In the genomic region with DNA sequence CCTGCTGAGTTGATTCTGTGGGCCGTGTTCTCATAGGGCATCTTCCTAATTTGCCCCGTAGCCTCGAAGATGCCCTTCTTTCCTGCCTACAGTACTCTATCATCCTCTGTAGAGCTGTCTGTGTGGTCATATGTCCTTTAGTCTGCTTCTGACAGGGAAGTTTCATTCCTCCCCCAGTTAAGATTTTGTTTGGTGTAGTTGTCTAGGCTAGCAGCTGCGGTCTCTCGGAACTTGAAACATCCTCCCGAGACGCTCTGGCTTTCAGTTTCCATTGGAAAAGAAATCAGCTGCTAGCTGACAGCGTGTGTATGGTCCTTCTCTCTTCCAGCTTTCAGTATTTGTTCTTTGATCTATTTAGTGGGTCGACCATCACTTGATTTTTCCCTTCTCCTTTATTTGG, we compare ENCODE assay signal across 31 mouse cellular contexts. TPM values are rescaled to one million over a fixed set of nuclear protein-coding genes. Genes with fewer than 3 reads are reported as not detected.
"Had no signal": no experiment of that assay in that cellular context is flagged by ENCODE, and none has a peak within 500 bp of the region (broad histone marks: within the 10 kb centered on the region; RNA-seq: fewer than 3 reads in every experiment).

No protein-coding gene starts in this region.

- H3K36me3 ChIP-seq: heart, embryonic 15.5 days had no signal

- DNase-seq: gastrocnemius, postnatal 14 days; gastrocnemius, postnatal 36 days; heart, adult 11 months; heart, adult 2 months; heart, postnatal 14 days; heart, postnatal 36 days; kidney, adult 18-20 months; kidney, adult 8-10 months; kidney, postnatal 10 days; kidney, postnatal 25 days; kidney, postnatal 4 days; left cerebral cortex, postnatal 4 days had no signal

- H3K27me3 ChIP-seq: heart, embryonic 15.5 days; hindbrain, embryonic 13.5 days; hindbrain, embryonic 15.5 days; intestine, embryonic 15.5 days; limb, embryonic 13.5 days; limb, embryonic 15.5 days had no signal

- ATAC-seq: hindbrain, postnatal 0 days; inflammation-experienced regulatory T-cells, adult 6 months; intestine, embryonic 15.5 days; intestine, postnatal 0 days had no signal

- H3K27ac ChIP-seq: heart, adult 2 months; heart, embryonic 13.5 days; heart, embryonic 15.5 days; hindbrain, embryonic 13.5 days; hindbrain, embryonic 15.5 days; hindbrain, postnatal 0 days; intestine, embryonic 15.5 days; layer of hippocampus, adult 2 months; limb, embryonic 13.5 days; limb, embryonic 15.5 days had no signal

- H3K4me3 ChIP-seq: heart, adult 2 months; heart, embryonic 13.5 days; heart, embryonic 15.5 days; hindbrain, embryonic 13.5 days; hindbrain, embryonic 15.5 days; intestine, embryonic 15.5 days; layer of hippocampus, adult 2 months; limb, embryonic 13.5 days; limb, embryonic 15.5 days had no signal

- H3K9ac ChIP-seq: heart, embryonic 13.5 days; heart, embryonic 15.5 days; hindbrain, embryonic 13.5 days; hindbrain, embryonic 15.5 days; intestine, embryonic 15.5 days; limb, embryonic 13.5 days; limb, embryonic 15.5 days had no signal

- H3K9me3 ChIP-seq: heart, embryonic 15.5 days; hindbrain, embryonic 13.5 days; hindbrain, embryonic 15.5 days; intestine, embryonic 15.5 days; limb, embryonic 13.5 days; limb, embryonic 15.5 days had no signal

- H3K4me2 ChIP-seq: heart, embryonic 11.5 days; heart, embryonic 13.5 days; heart, embryonic 15.5 days; hindbrain, embryonic 13.5 days; hindbrain, embryonic 15.5 days; intestine, embryonic 15.5 days; limb, embryonic 13.5 days; limb, embryonic 15.5 days; liver, embryonic 11.5 days had no signal

- H3K4me1 ChIP-seq: intestine, embryonic 15.5 days had no signal

RNA-seq across cellular contexts. Expression of a gene that starts 12.7 kb away (rescaled TPM):
- total RNA-seq: gastrocnemius, adult 18-20 months; gastrocnemius, adult 8-10 months; gastrocnemius, postnatal 14 days; gastrocnemius, postnatal 36 days; heart, postnatal 36 days; hindbrain, postnatal 0 days; left cerebral cortex, adult 18-20 months; left cerebral cortex, postnatal 4 days had no signal
- polyA plus RNA-seq: heart, postnatal 0 days; hindbrain, embryonic 13.5 days had no signal

RNA-seq across cellular contexts. Expression of a gene that starts 38.3 kb away (rescaled TPM):
- total RNA-seq: layer of hippocampus, postnatal 10 days had no signal
- polyA plus RNA-seq: heart, embryonic 11.5 days; hindbrain, embryonic 11.5 days had no signal
